In genomic region chr9:65547844-65548243, GRCm38 (mm10) we compare ENCODE assay signal across 16 mouse cellular contexts. TPM values are rescaled to one million over a fixed set of nuclear protein-coding genes. Genes with fewer than 3 reads are reported as not detected.
DNase-seq lines count a peak whose midpoint lies in the region; ATAC-seq and TF ChIP-seq lines count a peak whose summit lies in the region.
"Had no signal": no experiment of that assay in that cellular context is flagged by ENCODE, and none has a peak within 500 bp of the region (broad histone marks: within the 10 kb centered on the region; RNA-seq: fewer than 3 reads in every experiment).

No protein-coding gene starts in this region.

- TF ChIP-seq POLR2A in heart, adult 2 months (IDR thresholded peaks at IDR 0.05; ENCODE audit: insufficient read depth, low read depth, low read length) = no peak
- no peak for TF ChIP-seq POLR2A in spleen, adult 2 months (IDR thresholded peaks at IDR 0.05; ENCODE audit: low read depth, low read length)

- no peak for TF ChIP-seq CTCF in heart, adult 2 months (IDR thresholded peaks at IDR 0.05)
- TF ChIP-seq CTCF in spleen, adult 2 months (IDR thresholded peaks at IDR 0.05; ENCODE audit: extremely low read depth, insufficient read depth, insufficient read length, insufficient replicate concordance) = no peak

- ATAC-seq in heart, embryonic 16.5 days (replicated peaks; ENCODE audit: extremely low read depth, insufficient read depth, low FRiP score) = no peak
- ATAC-seq in hindbrain, embryonic 13.5 days (ENCODE audit: low FRiP score) = no peak
- ATAC-seq: CD4-positive, CD25-positive, alpha-beta regulatory T cell, adult 4 months had no signal

- H3K27ac ChIP-seq in heart, embryonic 16.5 days (ENCODE audit: low read length) = no peak overlapping the region
- no peak overlapping the region for H3K27ac ChIP-seq in heart, adult 2 months
- H3K27ac ChIP-seq in spleen, adult 2 months (ENCODE audit: insufficient read depth, low read length) = peak overlapping the region; percentile 24
- H3K27ac ChIP-seq in hindbrain, embryonic 13.5 days = peak overlapping the region; percentile 55
- H3K27ac ChIP-seq: kidney, postnatal 0 days had no signal

- H3K9ac ChIP-seq in heart, embryonic 16.5 days (ENCODE audit: low read length) = peak overlapping the region; percentile 9; the same call in 1 of the 2 replicates
- no peak overlapping the region for H3K9ac ChIP-seq in heart, adult 2 months (ENCODE audit: low read depth, low read length)
- H3K9ac ChIP-seq in hindbrain, embryonic 13.5 days = peak overlapping the region; percentile 1; the same call in 1 of the 2 replicates
- H3K9ac ChIP-seq: forebrain, embryonic 12.5 days had no signal

- no peaks in the 10 kb centered on the region for H3K79me2 ChIP-seq in heart, adult 2 months (replicated peaks; ENCODE audit: control insufficient read depth, insufficient read depth, low read length)

- no peak for DNase-seq in heart, adult 2 months
- DNase-seq in spleen, adult 2 months (ENCODE audit: low read depth in 1 of 2, low spot score in 2 of 2) = no peak
- DNase-seq in spleen, adult 12 weeks (ENCODE audit: low spot score) = no peak
- DNase-seq in ovary, postnatal 14 days (ENCODE audit: low spot score) = no peak
- DNase-seq in cerebellum, adult 11 months = no peak
- DNase-seq: cerebellum, adult 2 months; embryo, embryonic 11 days; gastrocnemius, postnatal 25 days; thymus, postnatal 14 days had no signal

- no peak overlapping the region for H3K4me3 ChIP-seq in heart, embryonic 16.5 days (ENCODE audit: low read length)
- H3K4me3 ChIP-seq in heart, adult 2 months = no peak overlapping the region
- no peak overlapping the region for H3K4me3 ChIP-seq in spleen, adult 2 months (ENCODE audit: extremely low read depth, insufficient read depth, insufficient read length)
- H3K4me3 ChIP-seq in hindbrain, embryonic 13.5 days = no peak overlapping the region
- H3K4me3 ChIP-seq: forebrain, embryonic 12.5 days had no signal

- TF ChIP-seq EP300 in heart, adult 2 months (IDR thresholded peaks at IDR 0.05; ENCODE audit: insufficient read depth, low read depth, low read length) = no peak

- H3K27me3 ChIP-seq in heart, embryonic 16.5 days (ENCODE audit: control insufficient read depth, insufficient read depth, low read length) = no peaks in the 10 kb centered on the region
- no peaks in the 10 kb centered on the region for H3K27me3 ChIP-seq in heart, adult 2 months (ENCODE audit: control insufficient read depth, insufficient read depth, low read length)
- no peaks in the 10 kb centered on the region for H3K27me3 ChIP-seq in spleen, adult 2 months (ENCODE audit: control insufficient read depth, insufficient read depth, low read length)
- H3K27me3 ChIP-seq in hindbrain, embryonic 13.5 days = no peaks in the 10 kb centered on the region
- H3K27me3 ChIP-seq: forebrain, embryonic 12.5 days had no signal

- H3K4me2 ChIP-seq in heart, embryonic 16.5 days (ENCODE audit: low read depth, low read length) = no peak overlapping the region
- H3K4me2 ChIP-seq in hindbrain, embryonic 13.5 days = no peak overlapping the region
- H3K4me2 ChIP-seq: forebrain, embryonic 12.5 days had no signal

- intact Hi-C loops in heart, adult 2 months (cut with DNase I) = loop anchor here (2.0 kb wide), 1 partner anchor 21 kb away; no protein-coding TSS in a partner anchor

- H3K9me3 ChIP-seq in heart, embryonic 16.5 days (replicated peaks; ENCODE audit: control insufficient read depth, low read length) = no peaks in the 10 kb centered on the region
- H3K9me3 ChIP-seq in hindbrain, embryonic 13.5 days = no peaks in the 10 kb centered on the region
- H3K9me3 ChIP-seq: forebrain, embryonic 12.5 days had no signal

- peaks cover 48% of the 10 kb centered on the region for H3K4me1 ChIP-seq in heart, embryonic 16.5 days (ENCODE audit: control insufficient read depth, insufficient read depth, low read length)
- peaks cover 44% of the 10 kb centered on the region for H3K4me1 ChIP-seq in heart, adult 2 months (ENCODE audit: control insufficient read depth, insufficient read depth, low read length)
- H3K4me1 ChIP-seq in spleen, adult 2 months (ENCODE audit: control insufficient read depth, insufficient read depth, insufficient read length) = peaks cover 53% of the 10 kb centered on the region; the same call in 1 of the 2 replicates
- H3K4me1 ChIP-seq in hindbrain, embryonic 13.5 days (replicated peaks) = peaks cover 46% of the 10 kb centered on the region

- peaks cover 3% of the 10 kb centered on the region; the same call in 1 of the 2 replicates for H3K36me3 ChIP-seq in heart, embryonic 16.5 days (ENCODE audit: control insufficient read depth, insufficient read depth)
- H3K36me3 ChIP-seq in heart, adult 2 months (ENCODE audit: control insufficient read depth, insufficient read depth, low read length) = no peaks in the 10 kb centered on the region; the same call in 1 of the 2 replicates
- H3K36me3 ChIP-seq in spleen, adult 2 months (ENCODE audit: control insufficient read depth, insufficient read depth, low read length) = no peaks in the 10 kb centered on the region
- no peaks in the 10 kb centered on the region for H3K36me3 ChIP-seq in hindbrain, embryonic 13.5 days
- H3K36me3 ChIP-seq: forebrain, embryonic 12.5 days had no signal

- WGBS in heart, embryonic 16.5 days = 58% methylated on average over 4 of the region's 4 CpGs
- 57% methylated on average over 4 of the region's 4 CpGs for WGBS in heart, adult 2 months
- 27% methylated on average over 4 of the region's 4 CpGs for WGBS in spleen, adult 2 months
- 61% methylated on average over 4 of the region's 4 CpGs for WGBS in hindbrain, embryonic 13.5 days

RNA-seq across cellular contexts. Expression of gene Ankdd1a, which starts 27.9 kb away (rescaled TPM):
- polyA plus RNA-seq in heart, embryonic 16.5 days (2015; fragmentation: Nextera tagmentation; extraction: Ambion mirVana) = not detected in 2 replicates
- total RNA-seq in heart, adult 2 months (2021) = not detected
- not detected in 2 replicates for polyA plus RNA-seq in heart, adult 2 months (2012; rRNA removed)
- polyA plus RNA-seq in spleen, adult 2 months (2012; rRNA removed) = 0.11 and 0.14 TPM in 2 replicates
- 0.51 and 0.75 TPM in 2 replicates for polyA plus RNA-seq in hindbrain, embryonic 13.5 days (2015; fragmentation: Nextera tagmentation; extraction: Ambion mirVana)
- total RNA-seq: gastrocnemius, postnatal 25 days; heart, postnatal 25 days had no signal
- polyA plus RNA-seq: small intestine, adult 2 months had no signal

RNA-seq across cellular contexts. Expression of gene Plekho2, which starts 32.0 kb away (rescaled TPM):
- 11.0 and 12.0 TPM in 2 replicates for polyA plus RNA-seq in heart, embryonic 16.5 days (2015; fragmentation: Nextera tagmentation; extraction: Ambion mirVana)
- 10 to 100 TPM in 1 of 2 experiments, 1 to 10 TPM in 1; 9.9 to 11.1 TPM for total RNA-seq in heart, adult 2 months (2021)
- 16.5 and 18.8 TPM in 2 replicates for polyA plus RNA-seq in heart, adult 2 months (2012; rRNA removed)
- polyA plus RNA-seq in spleen, adult 2 months (2012; rRNA removed) = 55.8 and 61.8 TPM in 2 replicates
- 5.8 and 7.6 TPM in 2 replicates for polyA plus RNA-seq in hindbrain, embryonic 13.5 days (2015; fragmentation: Nextera tagmentation; extraction: Ambion mirVana)

RNA-seq across cellular contexts. Expression of gene Pif1, which starts 39.1 kb away (rescaled TPM):
- polyA plus RNA-seq in heart, embryonic 16.5 days (2015; fragmentation: Nextera tagmentation; extraction: Ambion mirVana) = 11.9 and 13.9 TPM in 2 replicates
- not detected for total RNA-seq in heart, adult 2 months (2021)
- polyA plus RNA-seq in heart, adult 2 months (2012; rRNA removed) = 0.18 and 0.23 TPM in 2 replicates
- 4.3 and 6.4 TPM in 2 replicates for polyA plus RNA-seq in spleen, adult 2 months (2012; rRNA removed)
- 3.8 and 4.4 TPM in 2 replicates for polyA plus RNA-seq in hindbrain, embryonic 13.5 days (2015; fragmentation: Nextera tagmentation; extraction: Ambion mirVana)
- total RNA-seq: gastrocnemius, postnatal 25 days; heart, postnatal 25 days had no signal

Comparison
In these comparisons a context has a peak if more than half of its experiments do, and no peak if none do; other contexts are left out.
1. H3K27ac ChIP-seq: peak in spleen, adult 2 months (single experiment) and hindbrain, embryonic 13.5 days (single experiment); none in heart, embryonic 16.5 days (single experiment) and heart, adult 2 months (single experiment).